10 mouse cellular contexts compared by ENCODE assay signal in genomic region chr19:6464306-6465071, GRCm38 (mm10). TPM values are rescaled to one million over a fixed set of nuclear protein-coding genes. Genes with fewer than 3 reads are reported as not detected.
DNase-seq lines count a peak whose midpoint lies in the region; ATAC-seq lines count a peak whose summit lies in the region.
"Had no signal": no experiment of that assay in that cellular context is flagged by ENCODE, and none has a peak within 500 bp of the region (broad histone marks: within the 10 kb centered on the region; RNA-seq: fewer than 3 reads in every experiment).

No protein-coding gene starts in this region.

- H3K36me3 ChIP-seq in forebrain, embryonic 16.5 days (ENCODE audit: control insufficient read depth, insufficient read depth), result no peaks in the 10 kb centered on the region
- H3K36me3 ChIP-seq: liver, embryonic 15.5 days had no signal

- no peak overlapping the region; the same call in 1 of the 2 replicates for H3K27ac ChIP-seq in forebrain, embryonic 16.5 days (ENCODE audit: low read length)
- H3K27ac ChIP-seq: liver, embryonic 15.5 days had no signal

- H3K9ac ChIP-seq in forebrain, embryonic 16.5 days (replicated peaks; ENCODE audit: low read depth, low read length), result no peak overlapping the region; the same call in 1 of the 2 replicates
- H3K9ac ChIP-seq: liver, embryonic 15.5 days had no signal

- no peak overlapping the region for H3K4me3 ChIP-seq in forebrain, embryonic 16.5 days (replicated peaks; ENCODE audit: low read length)
- H3K4me3 ChIP-seq: liver, embryonic 15.5 days had no signal

- no peaks in the 10 kb centered on the region for H3K9me3 ChIP-seq in forebrain, embryonic 16.5 days (ENCODE audit: control insufficient read depth, low read length)
- H3K9me3 ChIP-seq: liver, embryonic 15.5 days had no signal

- peak; percentile 84 for DNase-seq in right cerebral cortex, adult 18-20 months
- no peak for DNase-seq in right cerebral cortex, postnatal 4 days
- peak; percentile 68 to 79 for DNase-seq in left cerebral cortex, postnatal 14 days (ENCODE audit: low spot score in 2 of 2)
- peak; percentile 84 for DNase-seq in telencephalon, adult 2 months (ENCODE audit: low read depth, low spot score)
- no peak for DNase-seq in gastrocnemius, postnatal 36 days
- DNase-seq in adrenal gland, adult 18-20 months (ENCODE audit: low spot score in 2 of 2), result no peak
- DNase-seq in lung, postnatal 4 days, result no peak
- DNase-seq: thymus, postnatal 36 days had no signal

- H3K4me1 ChIP-seq in forebrain, embryonic 16.5 days (replicated peaks; ENCODE audit: control insufficient read depth, insufficient read depth, low read length), result peaks cover 20% of the 10 kb centered on the region
- H3K4me1 ChIP-seq: liver, embryonic 15.5 days had no signal

- peak; percentile 54 for ATAC-seq in forebrain, embryonic 16.5 days

- H3K4me2 ChIP-seq in forebrain, embryonic 16.5 days (ENCODE audit: low read length), result no peak overlapping the region
- H3K4me2 ChIP-seq: liver, embryonic 15.5 days had no signal

- no peaks in the 10 kb centered on the region for H3K27me3 ChIP-seq in forebrain, embryonic 16.5 days (replicated peaks; ENCODE audit: control insufficient read depth, insufficient read depth, low read length)

- WGBS in forebrain, embryonic 16.5 days, result 46% methylated on average over 10 of the region's 10 CpGs

- intact Hi-C loops in left cerebral cortex, postnatal 14 days (cut with DNase I), result no loop called here
- intact Hi-C loops in gastrocnemius, postnatal 36 days (cut with DNase I), result no loop called here

RNA-seq across cellular contexts. Expression of gene Nrxn2, which starts 46.0 kb away (rescaled TPM):
- polyA plus RNA-seq in forebrain, embryonic 16.5 days (2015; fragmentation: Nextera tagmentation; extraction: Ambion mirVana), result 28.1 and 28.5 TPM in 2 replicates
- total RNA-seq in left cerebral cortex, postnatal 14 days (2021), result 100 to 1,000 TPM; 700 to 756 TPM
- total RNA-seq in gastrocnemius, postnatal 36 days (2021), result 1 to 10 TPM; 1.4 to 1.7 TPM
- total RNA-seq in adrenal gland, adult 18-20 months (2021), result 1 to 10 TPM; 6.8 to 7.4 TPM

Comparison
In these comparisons a context has a peak if more than half of its experiments do, and no peak if none do; other contexts are left out.
1. DNase-seq: peak in right cerebral cortex, adult 18-20 months (single experiment), left cerebral cortex, postnatal 14 days (2 of 2) and telencephalon, adult 2 months (single experiment); none in right cerebral cortex, postnatal 4 days (single experiment), gastrocnemius, postnatal 36 days (0 of 2), adrenal gland, adult 18-20 months (0 of 2) and lung, postnatal 4 days (0 of 2).
2. RNA of gene Nrxn2, which starts 46.0 kb away (total RNA-seq): 700 to 756 TPM in left cerebral cortex, postnatal 14 days; 6.8 to 7.4 TPM in adrenal gland, adult 18-20 months and 1.4 to 1.7 TPM in gastrocnemius, postnatal 36 days; every median in the first group is over 10 times any median in the second.